Mouse (Mus musculus): Measurements from ENCODE around the gene Abhd16b. TPM values are rescaled to one million over a fixed set of nuclear protein-coding genes. Genes with fewer than 3 reads are reported as not detected.

Abhd16b gene
- polyA plus RNA-seq, 1 experiment from 2014 or later: 0.17 TPM

Other genes with a start within 250 kb of the Abhd16b start
- 8.8 and 9.3 TPM in 2 replicates for gene Gmeb2, start 205.2 kb upstream of the Abhd16b start, polyA plus RNA-seq (2015; fragmentation: Nextera tagmentation; extraction: Ambion mirVana)
- gene Stmn3, start 178.7 kb upstream of the Abhd16b start, polyA plus RNA-seq (2015; fragmentation: Nextera tagmentation; extraction: Ambion mirVana): 1.4 and 1.9 TPM in 2 replicates
- gene Rtel1, start 173.5 kb upstream of the Abhd16b start, polyA plus RNA-seq (2015; fragmentation: Nextera tagmentation; extraction: Ambion mirVana): 23.8 and 25.9 TPM in 2 replicates
- gene Zgpat, start 128.3 kb upstream of the Abhd16b start, polyA plus RNA-seq (2015; fragmentation: Nextera tagmentation; extraction: Ambion mirVana): 28.0 and 30.7 TPM in 2 replicates
- 63.0 and 65.7 TPM in 2 replicates for gene Arfrp1, start 127.8 kb upstream of the Abhd16b start, polyA plus RNA-seq (2015; fragmentation: Nextera tagmentation; extraction: Ambion mirVana)
- 15.6 and 18.1 TPM in 2 replicates for gene Lime1, start 113.1 kb upstream of the Abhd16b start, polyA plus RNA-seq (2015; fragmentation: Nextera tagmentation; extraction: Ambion mirVana)
- gene Zbtb46, start 33.8 kb upstream of the Abhd16b start, polyA plus RNA-seq (2015; fragmentation: Nextera tagmentation; extraction: Ambion mirVana): 9.8 and 10.3 TPM in 2 replicates
- gene Tpd52l2, start 3.9 kb downstream of the Abhd16b start, polyA plus RNA-seq (2015; fragmentation: Nextera tagmentation; extraction: Ambion mirVana): 123 and 125 TPM in 2 replicates
- gene Dnajc5, start 27.3 kb downstream of the Abhd16b start, polyA plus RNA-seq (2015; fragmentation: Nextera tagmentation; extraction: Ambion mirVana): 77.9 and 82.1 TPM in 2 replicates
- 77.3 and 85.8 TPM in 2 replicates for gene Uckl1, start 91.7 kb downstream of the Abhd16b start, polyA plus RNA-seq (2015; fragmentation: Nextera tagmentation; extraction: Ambion mirVana)
- gene Prpf6, start 98.7 kb downstream of the Abhd16b start, polyA plus RNA-seq (2015; fragmentation: Nextera tagmentation; extraction: Ambion mirVana): 47.4 and 47.6 TPM in 2 replicates
- gene Zfp512b, start 99.6 kb downstream of the Abhd16b start, polyA plus RNA-seq (2015; fragmentation: Nextera tagmentation; extraction: Ambion mirVana): 22.8 and 26.0 TPM in 2 replicates
- gene Samd10, start 106.0 kb downstream of the Abhd16b start, polyA plus RNA-seq (2015; fragmentation: Nextera tagmentation; extraction: Ambion mirVana): 11.2 and 12.4 TPM in 2 replicates
- not detected in 2 replicates for gene Gm29797, start 163.8 kb downstream of the Abhd16b start, polyA plus RNA-seq (2015; fragmentation: Nextera tagmentation; extraction: Ambion mirVana)
- 53.6 and 55.9 TPM in 2 replicates for gene Sox18, start 178.4 kb downstream of the Abhd16b start, polyA plus RNA-seq (2015; fragmentation: Nextera tagmentation; extraction: Ambion mirVana)
- 17.6 and 19.6 TPM in 2 replicates for gene Tcea2, start 187.1 kb downstream of the Abhd16b start, polyA plus RNA-seq (2015; fragmentation: Nextera tagmentation; extraction: Ambion mirVana)
- 34.5 and 40.2 TPM in 2 replicates for gene Rgs19, start 200.8 kb downstream of the Abhd16b start, polyA plus RNA-seq (2015; fragmentation: Nextera tagmentation; extraction: Ambion mirVana)
- gene Lkaaear1, start 205.2 kb downstream of the Abhd16b start, polyA plus RNA-seq (2015; fragmentation: Nextera tagmentation; extraction: Ambion mirVana): not detected in 2 replicates
- gene Oprl1, start 221.8 kb downstream of the Abhd16b start, polyA plus RNA-seq (2015; fragmentation: Nextera tagmentation; extraction: Ambion mirVana): 1.2 and 1.3 TPM in 2 replicates

All from heart, embryonic 16.5 days (tissue).